Mouse (Mus musculus) layer of hippocampus, adult 18-20 months (tissue): ENCODE measurements around the gene Tsku. TPM values are rescaled to one million over a fixed set of nuclear protein-coding genes. Genes with fewer than 3 reads are reported as not detected.

Experiments
- total RNA-seq, 2 experiments: library from RNA; stranded (reverse); gene quantifications; 2 replicates each; pipeline ENCODE4 v1.2.3; 2021

Tsku gene
- total RNA-seq, 2 experiments from 2014 or later: 1.1 to 1.6 TPM

Other genes with a start within 250 kb of the Tsku start
- gene Myo7a, start 241.8 kb downstream of the Tsku start, total RNA-seq: 10 to 100 TPM; 10.0 to 14.5 TPM
- gene Omp, start 215.8 kb downstream of the Tsku start, total RNA-seq: 1 to 10 TPM; 1.1 to 1.2 TPM
- 10 to 100 TPM; 43.4 to 47.4 TPM for gene Capn5, start 183.1 kb downstream of the Tsku start, total RNA-seq
- gene B3gnt6, start 161.8 kb downstream of the Tsku start, total RNA-seq: under 1 TPM; 0.13 to 0.25 TPM
- gene Acer3, start 40.1 kb downstream of the Tsku start, total RNA-seq: 10 to 100 TPM; 18.1 to 24.9 TPM
- not detected for gene Gucy2d, start 79.1 kb upstream of the Tsku start, total RNA-seq
- 1 to 10 TPM; 1.6 to 2.5 TPM for gene Lrrc32, start 128.0 kb upstream of the Tsku start, total RNA-seq